Mouse (Mus musculus) CH12.LX (cell line): ENCODE measurements at regions not wholly inside any gene's neighbourhood (a gene's known extent, or its start where the extent isn't known, plus 50 kb on each side); places are given as distances from the start of the nearest gene placed in this dataset.

Experiments used
- DNase-seq: peaks from one replicate; pipeline ENCODE4 v3.0.0-alpha.2; 2013; ENCODE audit errors: extremely low read depth
- H3K27ac ChIP-seq: 2 replicates; pipeline ENCODE4 v1.5.1; 2012; ENCODE audit warnings: low read depth, mild to moderate bottlenecking, control low read depth, moderate library complexity; ENCODE audit not compliant: insufficient read depth
- H3K27me3 ChIP-seq: replicated peaks from 2 replicates; pipeline ENCODE3; 2012; ENCODE audit warnings: inconsistent platforms
- H3K36me3 ChIP-seq, 2 experiments: replicated peaks in 1 of 2; 2 replicates each; pipeline versions ENCODE3 to v1.6.1; 2012; ENCODE audit warnings: inconsistent platforms in 1 of 2, low read length in 1 of 2, mild to moderate bottlenecking in 1 of 2, mixed read lengths in 1 of 2, moderate library complexity in 1 of 2; ENCODE audit not compliant: control insufficient read depth in 1 of 2, insufficient read depth in 1 of 2
- H3K4me1 ChIP-seq, 2 experiments: 2 replicates each; pipeline ENCODE4 v1.6.1; 2012; ENCODE audit warnings: inconsistent platforms in 1 of 2, moderate library complexity in 1 of 2; ENCODE audit not compliant: insufficient read depth in 2 of 2, control insufficient read depth in 1 of 2
- H3K4me2 ChIP-seq: 2 replicates; pipeline ENCODE4 v1.6.1; 2012; ENCODE audit warnings: low read depth, mild to moderate bottlenecking, control low read depth; ENCODE audit not compliant: poor library complexity, insufficient read depth, severe bottlenecking
- H3K4me3 ChIP-seq, 3 experiments: fragments of 150-350 bp in 1 of 3; sonication (generic) in 1 of 3; replicated peaks in 1 of 3; 2 replicates each; pipeline versions ENCODE3 to v1.5.1; 2011 to 2012; ENCODE audit warnings: low read depth in 2 of 3, low read length in 2 of 3, mild to moderate bottlenecking in 2 of 3, moderate library complexity in 2 of 3, control low read depth in 1 of 3, improper control_type of control experiment in 1 of 3, inconsistent platforms in 1 of 3, mixed read lengths in 1 of 3; ENCODE audit not compliant: poor library complexity in 1 of 3
- H3K79me2 ChIP-seq: replicated peaks from 2 replicates; pipeline ENCODE4 v1.6.1; 2012; ENCODE audit warnings: mild to moderate bottlenecking, moderate library complexity; ENCODE audit not compliant: control insufficient read depth, poor library complexity, insufficient read depth, severe bottlenecking; ENCODE audit errors: extremely low read depth
- H3K9ac ChIP-seq: 2 replicates; pipeline ENCODE4 v1.6.1; 2012; ENCODE audit warnings: low read depth, mild to moderate bottlenecking, control low read depth, moderate library complexity; ENCODE audit not compliant: insufficient read depth
- H3K9me3 ChIP-seq: replicated peaks from 2 replicates; pipeline ENCODE3; 2012; ENCODE audit warnings: low read length, inconsistent platforms, mixed read lengths
- BHLHE40 ChIP-seq: IDR thresholded peaks from 2 replicates; pipeline ENCODE4 v1.6.1; 2011; ENCODE audit warnings: mild to moderate bottlenecking, low read depth, low read length, improper control_type of control experiment
- CHD1 ChIP-seq: IDR thresholded peaks from 2 replicates; pipeline ENCODE4 v1.6.1; 2012; ENCODE audit warnings: low read depth, low read length, improper control_type of control experiment, inconsistent platforms
- CTCF ChIP-seq, 2 experiments: IDR thresholded peaks in 1 of 2; conservative IDR thresholded peaks in 1 of 2; 2 replicates each; pipeline ENCODE4 v1.5.1; 2011 to 2012; ENCODE audit warnings: low read depth in 2 of 2, low read length in 2 of 2, improper control_type of control experiment in 1 of 2, inconsistent platforms in 1 of 2, mild to moderate bottlenecking in 1 of 2, moderate library complexity in 1 of 2
- ELF1 ChIP-seq: IDR thresholded peaks from 2 replicates; pipeline ENCODE4 v1.6.1; 2014; ENCODE audit warnings: low read depth, mild to moderate bottlenecking, inconsistent platforms, low read length, improper control_type of control experiment
- EP300 ChIP-seq: IDR thresholded peaks from 2 replicates; pipeline ENCODE4 v1.6.1; 2011; ENCODE audit warnings: low read length, improper control_type of control experiment
- ETS1 ChIP-seq: conservative IDR thresholded peaks from 2 replicates; pipeline ENCODE4 v1.6.1; 2012; ENCODE audit warnings: low read depth, mild to moderate bottlenecking, inconsistent platforms, low read length, improper control_type of control experiment, moderate library complexity
- IRF4 ChIP-seq: IDR thresholded peaks from 2 replicates; pipeline ENCODE4 v1.6.1; 2014; ENCODE audit warnings: low read depth, mild to moderate bottlenecking, inconsistent platforms, low read length, improper control_type of control experiment
- JUND ChIP-seq: conservative IDR thresholded peaks from 2 replicates; pipeline ENCODE4 v1.6.1; 2011; ENCODE audit warnings: low read depth, low read length, improper control_type of control experiment
- MAZ ChIP-seq: IDR thresholded peaks from 2 replicates; pipeline ENCODE4 v1.6.1; 2012; ENCODE audit warnings: low read depth, mild to moderate bottlenecking, inconsistent platforms, low read length, improper control_type of control experiment, moderate library complexity
- MEF2A ChIP-seq: IDR thresholded peaks from 2 replicates; pipeline ENCODE4 v1.6.1; 2014; ENCODE audit warnings: low read depth, mild to moderate bottlenecking, inconsistent platforms, low read length, improper control_type of control experiment, borderline replicate concordance
- MYC ChIP-seq: IDR thresholded peaks from 2 replicates; pipeline ENCODE4 v1.6.1; 2011; ENCODE audit warnings: low read depth, mild to moderate bottlenecking, improper control_type of control experiment, low read length
- PAX5 ChIP-seq: IDR thresholded peaks from 2 replicates; pipeline ENCODE4 v1.6.1; 2012; ENCODE audit warnings: low read length, inconsistent platforms, mixed read lengths
- RAD21 ChIP-seq: IDR thresholded peaks from 2 replicates; pipeline ENCODE4 v1.6.1; 2011; ENCODE audit warnings: low read depth, mild to moderate bottlenecking, low read length, improper control_type of control experiment, moderate library complexity
- SIN3A ChIP-seq: IDR thresholded peaks from 2 replicates; pipeline ENCODE4 v1.6.1; 2012; ENCODE audit warnings: low read length, improper control_type of control experiment, inconsistent platforms
- TBP ChIP-seq: conservative IDR thresholded peaks from 2 replicates; pipeline ENCODE4 v1.6.1; 2011; ENCODE audit warnings: low read depth, low read length, improper control_type of control experiment
- TCF12 ChIP-seq: IDR thresholded peaks from 2 replicates; pipeline ENCODE4 v1.6.1; 2014; ENCODE audit warnings: low read depth, mild to moderate bottlenecking, inconsistent platforms, low read length, improper control_type of control experiment
- USF1 ChIP-seq: IDR thresholded peaks from 2 replicates; pipeline ENCODE4 v1.6.1; 2014; ENCODE audit warnings: low read depth, mild to moderate bottlenecking, inconsistent platforms, low read length, improper control_type of control experiment
- USF2 ChIP-seq: conservative IDR thresholded peaks from 2 replicates; pipeline ENCODE4 v1.6.1; 2011; ENCODE audit warnings: low read depth, low read length, improper control_type of control experiment
- ZC3H11A ChIP-seq: IDR thresholded peaks from 2 replicates; pipeline ENCODE4 v1.6.1; 2012; ENCODE audit warnings: low read depth, mild to moderate bottlenecking, inconsistent platforms, low read length, improper control_type of control experiment
- ZKSCAN1 ChIP-seq: IDR thresholded peaks from 2 replicates; pipeline ENCODE4 v1.6.1; 2012; ENCODE audit warnings: low read depth, inconsistent platforms, low read length, improper control_type of control experiment, borderline replicate concordance
- ZNF384 ChIP-seq: IDR thresholded peaks from 2 replicates; pipeline ENCODE4 v1.6.1; 2012; ENCODE audit warnings: low read depth, low read length, improper control_type of control experiment, inconsistent platforms
- dilution Hi-C: fragments of 300-500 bp; cut with MboI; formaldehyde crosslinking; loops from 2 replicates; pipeline ENCODE4 v1.14.3; 2020; ENCODE audit warnings: low sequenced_read_pairs; ENCODE audit not compliant: extremely low pct_unique_long_range_greater_than_20kb, extremely low pct_ligation_motif_present
- in situ Hi-C: fragments of 300-500 bp; cut with MboI; formaldehyde crosslinking; loops from 3 replicates; pipeline ENCODE4 v1.14.3; 2019; ENCODE audit warnings: low sequenced_read_pairs, low pct_ligation_motif_present, low pct_unique_long_range_greater_than_20kb, mixed read lengths

DNA sequence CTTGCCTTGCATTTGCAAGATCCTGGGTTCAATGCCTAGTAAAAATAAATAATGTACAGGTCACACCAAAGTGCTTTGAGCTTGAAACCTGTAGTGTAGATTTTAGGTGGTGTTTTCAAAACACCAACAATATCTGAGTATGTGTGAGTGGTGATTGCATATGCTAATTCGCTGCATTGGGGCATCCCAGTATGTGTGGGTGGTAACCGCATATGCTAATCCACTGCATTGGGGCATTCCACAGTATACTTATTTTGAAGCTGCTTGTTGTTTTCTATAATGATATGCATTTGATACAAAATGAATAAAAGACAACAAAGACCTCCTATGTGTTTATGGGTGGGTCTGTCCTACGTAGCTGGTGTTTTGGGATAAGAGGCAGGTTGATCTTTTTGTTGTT, 285.9 kb downstream of the Irs2 start:
- Histone ChIP-seq H3K27ac (peak overlapping the region; percentile 99), H3K4me1 (peaks cover 54 to 85% of the 10 kb centered on the region in 2 experiments), H3K36me3 (peaks cover 0 to 12% of the 10 kb centered on the region in 2 experiments), H3K9ac (peak overlapping the region; percentile 87; the same call in 1 of the 2 replicates), H3K4me3 (no peak overlapping the region), H3K4me2 (peak overlapping the region; percentile 38; the same call in 1 of the 2 replicates), H3K79me2 (no peaks in the 10 kb centered on the region), H3K27me3 (no peaks in the 10 kb centered on the region), H3K9me3 (no peaks in the 10 kb centered on the region)
- no peak for TF ChIP-seq MYC
- 0 out of 2 replicates have a peak, but pooled peaks have one; percentile 37 for TF ChIP-seq TCF12
- TF ChIP-seq ZC3H11A, result no peak
- TF ChIP-seq JUND, result no peak
- no peak for TF ChIP-seq MAZ
- TF ChIP-seq IRF4, result no peak; the same call in 1 of the 2 replicates
- TF ChIP-seq CTCF (conservative IDR thresholded peaks at IDR 0.05 in 1 of 2, IDR thresholded peaks at IDR 0.05 in 1 of 2; ENCODE audit: low read depth in 2 of 2, low read length in 2 of 2), result no peak
- no peak for TF ChIP-seq SIN3A
- 0 out of 2 replicates have a peak, but pooled peaks have one; percentile 3 for TF ChIP-seq ZNF384
- no peak for TF ChIP-seq ELF1
- no peak for TF ChIP-seq RAD21
- TF ChIP-seq EP300, result peak; percentile 82
- peak; percentile 61; the same call in 1 of the 2 replicates for TF ChIP-seq ETS1
- peak; percentile 75 for TF ChIP-seq BHLHE40
- no peak for TF ChIP-seq USF1
- TF ChIP-seq MEF2A, result peak; percentile 45; the same call in 1 of the 2 replicates
- TF ChIP-seq PAX5, result no peak
- in situ Hi-C loops (loop anchor here (10.0 kb wide), 1 partner anchor 202 kb away; no protein-coding TSS in a partner anchor), dilution Hi-C loops (no loop called here)
- peak; percentile 82 for DNase-seq

DNA sequence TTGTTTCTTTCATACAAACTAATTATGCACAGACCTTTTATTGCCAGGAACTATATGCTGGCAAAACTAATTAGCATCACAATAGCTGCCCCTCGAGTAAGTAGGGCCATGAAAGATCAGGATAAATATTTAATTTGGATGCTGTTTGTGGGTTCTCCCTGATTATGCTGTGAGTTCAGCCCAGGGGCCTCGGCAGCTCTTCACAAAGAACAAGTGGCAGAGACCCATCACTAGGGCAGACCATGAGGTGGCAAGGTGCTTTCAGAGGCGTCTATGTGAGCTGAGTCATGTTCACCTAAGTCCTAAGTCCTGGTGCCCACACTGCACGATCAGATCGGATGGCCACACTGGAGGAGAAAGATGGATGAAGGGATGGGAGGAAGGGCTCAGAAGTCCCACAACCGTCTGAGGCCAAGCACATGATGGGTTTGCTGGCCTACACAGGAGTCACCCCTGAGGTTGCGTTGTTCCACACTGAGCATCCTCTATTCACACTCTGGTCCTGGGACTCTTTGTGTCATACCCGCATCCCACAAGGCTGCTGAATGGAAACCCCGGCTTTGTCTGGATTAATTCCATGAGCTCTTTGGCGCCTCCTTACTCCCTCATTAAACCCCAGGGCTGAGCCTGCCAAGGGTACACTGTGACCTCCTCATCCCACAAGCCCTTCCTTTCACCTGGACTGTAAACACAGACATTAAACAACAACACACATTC, 287.0 kb downstream of the Irs2 start:
- H3K27ac ChIP-seq, result peak overlapping the region; percentile 80
- no peaks in the 10 kb centered on the region for H3K79me2 ChIP-seq
- H3K9me3 ChIP-seq, result no peaks in the 10 kb centered on the region
- dilution Hi-C loops (no loop called here), in situ Hi-C loops (loop anchor here (10.0 kb wide), 1 partner anchor 203 kb away; no protein-coding TSS in a partner anchor)
- no peaks in the 10 kb centered on the region for H3K27me3 ChIP-seq
- H3K4me3 ChIP-seq, result peak overlapping the region in 1 of 3 experiments; percentile 11
- peaks cover 51 to 77% of the 10 kb centered on the region in 2 experiments for H3K4me1 ChIP-seq
- no peak overlapping the region; the same call in 1 of the 2 replicates for H3K9ac ChIP-seq
- H3K4me2 ChIP-seq, result no peak overlapping the region
- DNase-seq, result no peak
- TF ChIP-seq CTCF (conservative IDR thresholded peaks at IDR 0.05 in 1 of 2, IDR thresholded peaks at IDR 0.05 in 1 of 2; ENCODE audit: low read depth in 2 of 2, low read length in 2 of 2) (no peak), USF2 (no peak), TBP (no peak), CHD1 (no peak), MYC (no peak), ZKSCAN1 (no peak), EP300 (no peak), ZNF384 (no peak)
- peaks cover 0 to 6% of the 10 kb centered on the region in 2 experiments for H3K36me3 ChIP-seq
